Mouse (Mus musculus) granulocyte monocyte progenitor cell, adult 5-6 weeks (primary cell): ENCODE results near the gene Mlycd. TPM values are rescaled to one million over a fixed set of nuclear protein-coding genes. Genes with fewer than 3 reads are reported as not detected.

Experiments
- ATAC-seq: replicated peaks from 2 replicates; pipeline ENCODE4 v1.8.0; 2016; ENCODE audit warnings: mild to moderate bottlenecking, moderate TSS enrichment, inconsistent platforms; ENCODE audit not compliant: poor library complexity, severe bottlenecking
- total RNA-seq, 2 experiments: library from RNA; stranded (forward) in 1 of 2; stranded (reverse) in 1 of 2; fragments of 200-712, 200-1000 nt in 1 of 2; fragments of >200 nt in 1 of 2; fragmentation: Nextera tagmentation in 1 of 2; gene quantifications; 2 replicates each; pipeline ENCODE4 v1.2.3; 2014 to 2017

Gene Mlycd
- total RNA-seq, 2 experiments from 2014 or later = 10.4 to 17.4 TPM

DNA sequence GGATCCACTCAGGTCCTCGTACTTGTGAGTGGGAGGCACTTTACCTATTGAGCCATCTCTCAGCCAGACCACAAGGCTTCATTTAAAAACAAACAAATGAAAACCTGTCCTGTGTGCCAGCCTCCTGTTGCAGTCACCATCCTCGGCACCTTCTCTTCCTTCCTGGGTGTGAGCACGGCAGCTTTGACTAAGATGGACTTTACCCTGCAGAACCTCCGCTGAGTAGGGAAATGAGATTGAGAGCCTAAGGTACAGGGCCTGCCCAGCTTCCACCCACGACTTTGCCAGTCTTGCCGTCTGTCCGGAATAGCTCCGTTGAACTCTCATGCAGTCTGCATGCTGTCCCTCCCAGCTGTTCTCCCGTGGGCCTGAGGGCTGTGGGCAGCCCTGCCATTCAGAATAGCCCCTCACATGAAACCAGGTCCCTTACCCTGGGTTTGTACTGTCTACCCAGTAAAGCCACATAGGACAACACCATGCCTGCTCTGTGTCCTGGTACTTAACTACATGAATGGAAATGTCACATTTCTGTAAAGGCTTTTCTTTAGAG is 5.5 kb downstream of the Mlycd start:
- no peak for ATAC-seq

DNA sequence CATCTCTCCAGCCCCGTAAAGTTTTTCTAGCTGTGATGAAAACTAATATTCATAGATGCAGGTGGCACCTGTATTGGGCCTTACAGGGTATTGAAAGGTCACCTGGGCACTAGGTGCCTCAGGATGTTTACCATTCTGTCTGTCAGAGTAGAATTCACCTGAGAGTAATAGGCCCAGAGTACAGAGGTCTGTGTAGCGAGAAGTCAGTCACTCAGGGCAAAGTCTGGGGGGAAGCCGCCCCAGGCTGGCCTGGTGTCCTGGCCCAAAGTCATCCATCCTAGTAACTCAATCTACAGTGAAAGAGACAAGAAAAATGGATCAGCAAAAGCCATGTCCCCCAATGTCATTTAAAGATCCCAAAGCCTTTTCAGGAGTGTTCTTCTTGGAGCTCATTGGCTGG is 6.2 kb downstream of the Mlycd start:
- no peak for ATAC-seq

DNA sequence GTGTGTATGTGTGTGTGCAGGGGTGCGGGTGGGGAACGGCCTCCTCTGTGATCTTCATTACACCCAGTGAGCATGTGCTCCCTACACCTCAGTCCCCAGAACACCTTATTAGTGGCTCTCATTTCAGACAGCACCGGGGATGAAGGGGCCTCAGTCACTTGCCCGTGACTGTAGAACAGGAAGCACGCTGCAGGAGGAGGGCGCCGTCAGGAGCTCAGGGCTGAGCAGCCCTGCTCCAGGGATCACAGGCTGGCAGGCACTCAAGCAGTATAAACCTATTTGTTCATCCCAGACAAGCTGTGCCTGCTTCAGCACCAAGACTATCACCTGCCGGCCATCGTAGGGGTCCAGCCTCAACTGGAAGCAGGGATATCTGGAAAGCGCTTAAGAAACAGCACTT is 9.2 kb downstream of the Mlycd start:
- ATAC-seq = no peak

DNA sequence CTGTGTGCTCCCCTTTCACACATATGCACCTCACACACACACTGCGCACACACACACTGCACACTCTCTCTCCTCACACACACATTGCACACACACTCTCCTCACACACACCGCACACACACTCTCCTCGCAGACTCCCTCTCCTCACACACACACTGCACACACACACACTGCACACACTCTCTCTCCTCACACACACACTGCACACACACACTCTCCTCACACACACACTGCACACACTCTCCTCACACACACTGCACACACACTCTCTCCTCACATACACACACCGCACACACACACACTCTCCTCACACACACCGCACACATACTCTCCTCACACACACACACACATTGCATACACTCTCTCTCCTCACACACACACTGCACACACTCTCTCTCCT is 10.0 kb downstream of the Mlycd start:
- no peak for ATAC-seq

DNA sequence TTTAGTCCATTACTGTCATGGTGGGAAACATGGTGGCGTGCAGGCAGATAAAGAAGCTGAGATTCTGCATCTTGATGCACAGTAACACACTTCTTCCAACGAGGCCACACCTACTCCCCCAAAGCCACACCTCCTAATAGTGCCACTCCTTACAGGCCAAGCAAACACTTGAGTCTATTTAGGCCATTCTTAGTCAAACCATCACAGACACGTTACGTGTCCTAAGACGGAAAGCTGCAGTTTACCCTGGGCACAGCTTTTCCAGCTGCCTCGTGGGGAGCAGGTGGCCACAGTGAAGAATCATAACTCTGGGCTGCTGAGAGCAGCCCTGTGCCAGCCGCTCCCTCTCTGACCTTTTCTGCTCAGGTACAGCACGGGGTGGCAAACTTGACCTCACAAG is 13.6 kb downstream of the Mlycd start:
- no peak for ATAC-seq

DNA sequence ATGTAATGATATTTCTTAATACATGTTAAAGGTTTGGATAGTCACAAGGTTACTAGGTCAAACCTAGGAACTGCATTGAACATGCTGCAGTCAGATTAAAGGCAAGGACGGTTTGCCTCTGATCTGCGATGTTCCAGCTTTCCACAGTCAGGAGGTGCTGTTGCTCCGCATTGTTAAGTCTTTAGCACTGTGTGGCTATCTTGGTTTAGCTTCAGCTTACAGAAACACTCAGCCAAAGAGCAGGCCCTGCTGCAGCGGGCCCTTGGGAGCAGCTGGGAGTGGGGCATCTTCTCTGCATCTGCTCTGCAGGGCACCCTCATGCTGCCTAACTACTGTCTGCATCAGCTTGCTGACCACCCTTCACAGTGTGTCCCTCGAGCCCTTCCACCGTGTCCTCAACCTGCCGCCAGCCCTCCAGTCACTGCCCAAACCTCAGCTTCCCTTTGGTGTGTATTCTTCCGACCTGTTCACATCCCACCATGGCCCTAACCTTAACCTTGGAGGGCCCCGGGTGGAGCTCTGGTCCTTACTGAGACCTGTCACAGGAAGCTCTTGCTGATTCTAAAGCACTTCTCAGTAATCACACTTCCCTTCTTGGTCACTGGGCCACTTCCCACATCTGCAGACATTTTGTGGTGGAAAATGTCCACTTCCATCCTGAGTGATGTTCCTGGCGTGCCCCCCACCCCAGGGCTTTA is 17.5 kb downstream of the Mlycd start:
- ATAC-seq = peak; percentile 62

DNA sequence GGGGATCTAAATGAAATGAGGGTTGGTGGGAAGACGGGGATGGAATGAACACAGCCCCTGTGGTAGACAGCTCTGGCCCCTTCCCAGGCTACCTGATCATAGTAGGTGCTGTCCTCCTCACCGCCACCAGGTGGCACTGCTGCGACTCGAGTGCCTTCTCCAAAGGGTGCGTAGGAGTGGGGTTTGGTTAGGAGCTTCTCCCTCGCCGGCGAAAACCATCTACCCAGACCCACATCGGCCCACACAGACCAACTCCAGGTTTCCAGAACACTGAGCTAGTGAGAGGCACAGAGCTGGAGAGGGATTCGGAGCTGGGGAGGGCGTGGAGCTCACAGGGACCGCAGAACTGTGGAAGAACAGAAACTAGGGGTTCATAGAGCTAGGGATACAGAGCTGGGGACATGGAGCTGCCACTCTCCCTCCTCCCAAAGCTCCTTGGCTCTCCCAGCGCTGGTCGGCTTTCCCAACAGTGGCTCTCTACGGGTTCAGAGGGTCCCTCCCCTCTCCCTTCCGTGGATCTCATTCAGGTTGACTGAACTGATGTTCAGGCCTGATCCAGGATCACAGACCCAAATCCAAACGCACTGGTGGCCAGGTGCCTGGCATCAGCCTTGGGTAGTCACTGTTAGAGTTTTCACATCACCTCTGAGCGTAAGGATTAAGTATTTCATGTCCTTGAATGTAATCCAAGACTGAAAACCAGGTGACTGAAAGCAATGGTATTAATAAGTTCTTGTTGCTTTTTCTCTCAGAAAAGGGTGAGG is 18.2 kb downstream of the Mlycd start:
- peak; percentile 88 for ATAC-seq

DNA sequence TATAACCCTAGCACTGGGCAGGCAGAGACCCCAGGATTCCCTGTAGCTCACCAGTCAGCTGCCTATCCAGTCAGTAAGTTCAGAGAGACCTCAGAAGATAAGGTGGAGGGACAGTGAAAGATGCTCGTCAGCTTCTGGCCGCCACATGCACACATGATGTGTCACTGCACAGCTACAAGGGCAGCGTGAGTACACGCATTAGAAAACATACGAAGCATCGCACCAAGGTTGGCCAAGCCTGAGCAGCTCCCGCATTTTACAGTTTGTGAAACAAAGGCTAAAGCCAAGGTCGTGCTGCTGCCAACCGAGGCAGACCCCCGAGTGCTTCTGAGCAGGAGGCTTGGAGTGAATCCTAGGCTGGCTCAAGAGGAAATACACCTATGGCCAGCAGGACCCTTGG is 18.9 kb downstream of the Mlycd start:
- no peak for ATAC-seq

DNA sequence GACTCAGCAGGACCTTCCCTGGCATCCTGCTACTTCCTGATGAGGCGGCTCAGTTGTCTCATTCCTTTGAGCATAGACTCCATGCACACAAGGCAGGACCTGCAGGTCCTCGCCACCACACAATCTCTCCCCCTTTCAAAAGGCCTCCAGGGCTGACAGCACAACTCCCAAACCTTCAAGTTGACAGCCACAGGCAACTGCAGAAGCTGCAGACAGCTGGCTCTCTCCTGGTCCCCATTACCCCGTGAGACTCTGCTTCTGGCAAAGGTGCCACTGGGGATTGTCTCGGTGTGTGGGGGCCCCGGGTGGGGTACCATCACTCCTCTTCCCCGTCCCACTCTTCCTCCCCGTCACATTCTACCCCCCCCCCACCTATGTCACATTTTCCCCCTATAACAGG is 25.6 kb downstream of the Mlycd start:
- ATAC-seq = no peak

DNA sequence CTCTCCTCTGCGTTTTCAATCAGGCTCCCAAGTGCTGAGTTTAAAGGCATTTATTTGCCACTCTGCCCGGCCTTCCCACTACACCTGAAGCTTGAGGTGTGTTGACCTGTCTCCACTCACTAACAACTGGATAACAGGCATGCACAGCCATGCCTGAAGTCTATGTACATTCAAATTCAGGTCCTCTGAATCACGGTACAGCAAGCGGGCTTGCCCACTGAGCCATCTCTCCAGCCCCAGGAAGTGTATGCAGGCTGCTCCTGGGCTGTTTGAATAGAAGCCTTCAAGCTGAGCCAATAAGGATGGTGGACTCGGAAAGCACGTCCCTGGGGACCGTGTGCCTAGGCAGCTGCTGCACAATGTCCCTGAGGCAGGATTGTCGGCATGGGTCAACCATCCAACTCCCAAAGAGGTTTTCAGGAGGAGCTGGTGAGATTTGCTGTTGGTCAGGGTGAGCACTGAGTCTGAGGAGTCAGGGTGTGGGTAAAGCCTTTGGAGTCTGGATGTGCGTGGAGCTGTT is 27.0 kb downstream of the Mlycd start:
- ATAC-seq = no peak

DNA sequence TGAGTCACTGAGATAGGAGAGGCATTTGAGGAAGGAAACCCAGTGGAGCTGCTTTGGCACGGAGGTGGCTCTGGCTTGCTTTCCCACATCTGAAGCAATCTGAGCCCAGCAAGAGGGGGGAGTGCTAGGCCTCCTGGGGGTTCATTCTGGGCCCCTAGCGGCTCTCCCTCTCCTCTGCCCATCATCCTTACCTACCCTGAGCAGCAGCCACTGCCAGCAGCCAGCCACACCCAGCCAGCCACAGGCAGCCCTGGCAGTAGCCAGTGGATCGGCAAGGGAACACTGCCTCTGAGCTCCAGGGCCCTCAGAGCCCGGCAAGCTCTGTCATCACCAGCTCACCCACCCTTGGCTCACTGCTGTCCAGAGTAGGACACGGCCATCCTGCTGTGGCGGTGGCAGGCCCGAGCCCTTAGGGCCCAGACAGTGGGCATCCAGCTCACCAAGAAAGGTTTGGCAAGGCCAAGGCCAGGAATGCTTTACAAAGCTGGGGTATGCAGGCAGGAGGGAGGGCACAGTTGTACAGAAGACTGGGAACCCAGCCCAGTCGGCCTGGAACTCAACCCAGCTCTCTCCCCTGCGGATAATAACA is 27.5 kb downstream of the Mlycd start:
- ATAC-seq = peak; percentile 42

DNA sequence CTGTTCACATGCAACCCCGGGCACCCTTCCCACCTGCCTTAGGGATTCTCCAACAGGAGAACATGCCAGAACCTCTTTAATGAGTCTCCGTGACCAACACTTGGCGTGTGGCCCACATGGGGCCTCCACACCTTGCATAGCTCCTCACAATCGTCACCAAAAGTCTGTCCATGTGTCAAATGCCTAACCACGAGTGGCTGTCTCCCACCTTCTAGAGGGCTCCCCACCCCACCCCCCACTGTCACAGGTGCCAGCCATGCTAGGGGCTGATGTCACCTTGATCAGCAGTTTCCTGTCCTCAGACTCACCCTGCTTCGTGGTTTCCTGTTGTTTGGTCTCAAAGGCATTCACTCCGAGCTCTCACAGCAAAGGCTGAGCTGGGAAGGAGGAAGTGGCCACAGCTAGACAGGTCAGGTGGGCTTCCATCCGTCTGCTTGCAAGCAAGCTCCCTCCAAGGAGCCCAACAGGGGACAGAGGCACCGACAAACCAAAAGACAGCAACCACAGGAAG is 29.0 kb downstream of the Mlycd start:
- ATAC-seq = peak; percentile 56

DNA sequence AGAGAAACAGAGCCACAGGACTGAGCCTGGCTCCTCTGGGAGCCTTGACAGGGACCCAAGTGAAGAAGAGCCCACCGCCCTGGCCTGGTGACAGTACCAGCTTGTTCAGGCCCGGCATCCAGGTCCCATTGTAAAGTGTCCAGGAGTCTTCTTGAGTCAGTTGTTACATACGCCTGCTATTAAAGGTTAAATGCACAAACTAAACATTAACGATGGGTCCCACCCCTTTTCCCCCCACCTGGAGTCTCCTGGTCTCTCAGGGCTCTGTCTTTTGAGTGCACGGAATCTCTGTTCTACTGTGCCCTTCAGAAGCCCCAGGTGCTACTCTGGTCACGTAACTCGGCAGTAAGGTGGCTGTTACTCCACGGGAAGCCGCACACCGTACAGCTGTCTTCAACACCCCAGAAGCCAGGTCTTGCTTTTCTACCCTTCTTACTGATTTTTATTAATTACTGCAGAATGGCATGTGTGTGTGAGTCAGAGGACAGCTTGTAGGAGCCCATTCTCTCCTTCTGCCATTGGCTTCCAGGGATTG is 29.6 kb downstream of the Mlycd start:
- no peak for ATAC-seq

DNA sequence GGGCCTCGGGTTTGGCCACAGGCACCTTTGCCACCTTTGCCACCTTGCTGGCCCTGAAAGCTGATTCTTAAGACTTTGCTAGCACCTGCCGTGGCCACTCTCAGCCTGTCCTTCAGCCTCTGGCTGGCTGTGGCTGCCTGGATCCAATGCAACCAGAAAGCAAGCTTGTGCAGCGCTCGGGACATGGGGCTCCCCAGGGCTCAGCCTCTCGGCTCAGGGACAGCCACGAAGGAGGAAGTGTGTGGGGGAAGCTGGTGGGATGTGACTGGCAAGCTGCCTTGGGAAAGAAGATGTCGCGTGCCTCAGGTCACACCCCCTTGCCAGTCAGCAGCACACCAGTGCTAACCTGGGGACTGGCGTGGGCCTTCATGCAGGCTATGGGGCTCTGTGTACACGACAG is 30.1 kb downstream of the Mlycd start:
- ATAC-seq = peak; percentile 49

DNA sequence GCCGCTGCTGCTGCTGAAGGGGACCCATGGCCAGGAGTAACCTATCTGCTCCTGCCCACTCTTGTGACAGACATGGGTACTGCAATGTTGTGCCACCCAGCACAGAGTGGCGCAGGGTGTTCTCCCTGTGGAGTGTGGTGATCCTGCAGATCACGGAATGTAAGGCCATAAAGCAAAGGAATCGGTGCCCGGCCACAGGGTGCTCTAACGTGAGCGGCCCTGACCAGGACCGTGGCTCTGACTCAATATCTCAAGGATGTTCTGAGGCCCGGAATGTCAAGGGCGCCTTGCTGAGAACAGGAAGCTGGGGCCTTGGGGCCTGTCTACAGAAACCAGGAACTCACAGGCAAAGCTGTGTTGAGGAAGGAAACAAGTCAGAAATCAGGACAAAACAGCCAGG is 30.9 kb downstream of the Mlycd start:
- ATAC-seq = peak; percentile 41

DNA sequence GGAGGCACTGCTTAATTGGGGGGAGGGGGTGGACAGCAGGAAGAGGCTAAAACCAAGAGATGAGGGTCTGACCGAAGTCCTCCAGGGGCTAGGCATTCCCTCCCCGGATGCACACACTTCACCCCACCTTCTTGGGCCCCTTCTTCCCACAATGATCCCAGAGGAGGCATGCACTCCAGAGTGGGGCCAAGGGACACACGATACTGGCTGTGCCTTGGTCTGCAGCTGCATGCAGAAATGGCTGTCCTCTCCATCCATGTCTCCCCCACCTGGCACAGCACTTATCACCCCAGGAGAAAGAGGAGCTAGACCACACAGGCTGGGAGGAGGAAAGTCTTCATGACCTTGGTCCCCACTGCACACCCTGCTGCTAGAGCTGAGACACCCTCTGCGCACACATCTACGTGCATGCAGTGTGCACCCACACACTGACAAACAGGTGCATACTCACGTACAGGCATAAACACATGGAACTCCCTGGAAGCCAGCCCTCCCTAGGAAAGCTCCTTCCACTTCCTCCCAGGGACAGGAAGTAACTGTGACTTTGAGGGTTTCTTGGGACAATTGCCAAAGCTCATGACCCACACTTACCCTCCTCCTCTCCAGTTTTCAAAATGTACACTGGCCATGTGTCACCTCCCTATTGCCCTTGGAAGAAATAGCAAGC is 31.5 kb downstream of the Mlycd start:
- ATAC-seq = peak; percentile 3; the same call in 1 of the 2 replicates

DNA sequence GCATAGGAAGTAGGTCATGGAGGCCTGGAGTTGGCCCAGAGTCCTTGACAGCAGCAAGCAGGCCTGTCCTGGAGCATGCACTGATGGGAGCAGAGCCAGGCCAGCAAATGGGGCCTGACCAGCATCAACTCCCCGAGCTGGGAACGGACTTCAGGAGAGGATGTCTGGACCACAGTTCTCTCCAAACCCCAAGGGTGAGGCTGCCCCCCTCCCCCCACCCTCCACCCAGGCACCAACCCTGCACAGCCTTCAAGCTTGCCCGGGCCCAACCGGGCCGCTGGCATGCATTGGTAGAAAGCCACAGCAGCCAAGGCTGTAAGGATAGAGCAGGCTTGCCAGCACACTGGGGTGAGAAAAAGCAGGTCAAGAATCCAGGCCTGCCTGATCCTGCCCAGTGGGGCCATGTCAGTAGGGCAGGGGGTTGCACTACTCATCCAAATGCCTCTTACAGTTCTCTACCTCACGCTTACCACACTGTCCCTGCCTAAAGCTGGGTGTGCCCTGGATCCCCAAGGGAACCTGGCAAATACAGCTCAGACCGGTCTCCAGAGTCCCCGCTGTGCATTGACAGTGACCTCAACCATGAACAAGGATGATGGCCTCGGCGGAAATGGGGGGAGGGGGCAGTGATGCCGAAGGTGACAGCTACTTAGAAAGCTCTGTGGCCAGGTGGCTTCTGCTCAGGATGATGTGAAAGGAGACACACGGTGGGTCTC is 33.1 kb downstream of the Mlycd start:
- no peak for ATAC-seq

DNA sequence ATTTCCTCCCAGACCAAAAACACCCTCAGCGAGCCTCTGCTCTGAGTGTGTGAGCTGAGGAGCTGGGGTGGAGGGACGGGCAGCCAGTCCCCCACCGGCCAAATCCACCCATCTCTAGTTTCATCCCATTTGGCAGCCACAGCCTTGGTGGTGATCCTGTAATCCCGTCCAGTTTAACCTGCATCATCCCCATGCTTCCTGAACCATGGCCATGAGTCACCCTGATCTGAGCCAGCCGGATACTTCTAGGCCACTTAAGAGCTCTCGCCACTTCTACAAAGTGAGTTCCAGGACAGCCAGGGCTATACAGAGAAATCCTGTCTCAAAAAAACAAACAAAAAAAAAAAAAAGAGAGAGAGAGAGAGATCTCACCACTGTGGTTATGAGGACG is 33.7 kb downstream of the Mlycd start:
- ATAC-seq = no peak

DNA sequence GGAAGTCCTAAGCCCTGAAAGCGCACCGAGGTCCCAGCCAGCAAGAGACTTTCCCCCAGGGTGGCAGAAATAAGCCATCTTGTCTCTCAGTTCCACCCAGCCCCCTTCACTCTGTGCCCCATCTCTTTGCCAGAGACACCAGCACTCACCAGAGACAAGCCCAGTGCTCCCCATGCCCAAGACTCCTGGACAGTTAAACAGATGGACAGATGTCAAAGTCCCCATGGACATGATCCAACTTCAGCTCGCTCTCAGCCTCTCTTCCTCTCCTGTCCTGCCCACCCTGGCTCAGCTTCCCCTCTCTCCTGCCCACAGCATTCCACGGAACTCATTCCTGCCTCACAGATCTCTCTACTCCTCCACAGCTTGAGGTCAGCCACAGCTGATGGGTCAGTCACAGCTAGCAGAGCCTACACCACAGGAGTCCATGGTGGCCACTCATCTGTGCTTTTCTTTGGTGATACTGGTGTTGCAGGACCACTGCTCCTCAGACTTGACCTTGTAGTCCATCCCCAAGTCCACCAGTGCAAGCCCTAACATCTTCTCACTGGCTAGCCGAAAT is 34.2 kb downstream of the Mlycd start:
- no peak for ATAC-seq
